In genomic region chr11:109507068-109507467, GRCm38 (mm10) we compare ENCODE assay signal across 23 mouse cellular contexts.
"Had no signal": no experiment of that assay in that cellular context is flagged by ENCODE, and none has a peak within 500 bp of the region (broad histone marks: within the 10 kb centered on the region; RNA-seq: fewer than 3 reads in every experiment).

No protein-coding gene starts in this region.

- H3K36me3 ChIP-seq: limb, embryonic 13.5 days; liver, embryonic 12.5 days; liver, embryonic 15.5 days; lung, embryonic 15.5 days; midbrain, embryonic 10.5 days; neural tube, embryonic 13.5 days had no signal

- H3K4me2 ChIP-seq: limb, embryonic 13.5 days; liver, embryonic 12.5 days; liver, embryonic 15.5 days; lung, embryonic 15.5 days; neural tube, embryonic 13.5 days had no signal

- H3K4me3 ChIP-seq: layer of hippocampus, adult 2 months; limb, embryonic 13.5 days; liver, embryonic 12.5 days; liver, embryonic 15.5 days; lung, embryonic 15.5 days; megakaryocyte, embryonic 14.5 days; midbrain, embryonic 10.5 days; neural tube, embryonic 13.5 days had no signal

- H3K9me3 ChIP-seq: limb, embryonic 13.5 days; liver, embryonic 12.5 days; liver, embryonic 15.5 days; lung, embryonic 15.5 days; midbrain, embryonic 10.5 days; neural tube, embryonic 13.5 days had no signal

- DNase-seq: kidney, adult 2 months; kidney, postnatal 25 days; layer of hippocampus, adult 9-11 months; liver; lung, adult 18-20 months; lung, postnatal 10 days; lung, postnatal 36 days; right cerebral cortex, adult 18-20 months; right cerebral cortex, postnatal 14 days; right cerebral cortex, postnatal 4 days; thymus, adult 2 months; thymus, postnatal 25 days had no signal

- H3K9ac ChIP-seq: limb, embryonic 13.5 days; liver, embryonic 12.5 days; liver, embryonic 15.5 days; lung, embryonic 15.5 days; neural tube, embryonic 13.5 days had no signal

- H3K27me3 ChIP-seq: limb, embryonic 13.5 days; liver, embryonic 15.5 days; lung, embryonic 15.5 days; neural tube, embryonic 13.5 days had no signal

- ATAC-seq: intestine, postnatal 0 days; liver, embryonic 12.5 days had no signal

- H3K4me1 ChIP-seq: lung, embryonic 15.5 days had no signal

- H3K27ac ChIP-seq: kidney, postnatal 0 days; layer of hippocampus, adult 2 months; limb, embryonic 13.5 days; liver, embryonic 12.5 days; liver, embryonic 15.5 days; lung, embryonic 15.5 days; midbrain, embryonic 10.5 days; neural tube, embryonic 13.5 days; stomach, postnatal 0 days had no signal
